Mouse (Mus musculus) liver, postnatal 0 days (tissue): Measurements from ENCODE around the gene Mad1l1. TPM values are rescaled to one million over a fixed set of nuclear protein-coding genes. Genes with fewer than 3 reads are reported as not detected.

Experiments used
- ATAC-seq: fragments of 200-750 bp; cut with Nextera tagmentation; 2 replicates; pipeline ENCODE4 v1.8.0; 2017; ENCODE audit warnings: mild to moderate bottlenecking, moderate library complexity
- DNase-seq: peaks from one replicate; pipeline ENCODE4 v3.0.0-alpha.2; 2016
- H3K27ac ChIP-seq: fragments of 300-500 bp; sonication (generic); 2 replicates; pipeline ENCODE4 v1.5.1; 2014; ENCODE audit warnings: antibody characterized with exemption, moderate library complexity, mild to moderate bottlenecking, low read depth
- H3K27me3 ChIP-seq: fragments of 300-500 bp; sonication (generic); 2 replicates; pipeline ENCODE4 v1.6.1; 2014; ENCODE audit warnings: low read length, control low read depth, mixed read lengths; ENCODE audit not compliant: insufficient read depth
- H3K36me3 ChIP-seq: fragments of 300-500 bp; sonication (generic); replicated peaks from 2 replicates; pipeline ENCODE4 v1.6.1; 2014; ENCODE audit warnings: mild to moderate bottlenecking, control low read depth, low read length, moderate library complexity, mixed read lengths; ENCODE audit not compliant: insufficient read depth
- H3K4me1 ChIP-seq: fragments of 300-500 bp; sonication (generic); 2 replicates; pipeline ENCODE4 v1.6.1; 2014; ENCODE audit warnings: antibody characterized with exemption, mild to moderate bottlenecking, control low read depth; ENCODE audit not compliant: insufficient read depth
- H3K4me2 ChIP-seq: fragments of 300-500 bp; sonication (generic); 2 replicates; pipeline ENCODE4 v1.6.1; 2014; ENCODE audit warnings: low read depth, mild to moderate bottlenecking, low read length, moderate library complexity, mixed read lengths
- H3K4me3 ChIP-seq: fragments of 300-500 bp; sonication (generic); 2 replicates; pipeline ENCODE4 v1.5.1; 2014; ENCODE audit warnings: low read depth, low read length
- H3K9ac ChIP-seq: fragments of 300-500 bp; sonication (generic); replicated peaks from 2 replicates; pipeline ENCODE4 v1.6.1; 2014; ENCODE audit warnings: mild to moderate bottlenecking, moderate library complexity
- H3K9me3 ChIP-seq: fragments of 300-500 bp; sonication (generic); 2 replicates; pipeline ENCODE4 v1.6.1; 2016; ENCODE audit warnings: mild to moderate bottlenecking, control low read depth, low read length, mixed read lengths
- CTCF ChIP-seq: sonication (generic); IDR thresholded peaks from 2 replicates; pipeline ENCODE4 v1.5.1; 2016; ENCODE audit warnings: antibody characterized with exemption, low read depth
- EP300 ChIP-seq: IDR thresholded peaks from 2 replicates; pipeline ENCODE4 v1.6.1; 2016; ENCODE audit warnings: antibody characterized with exemption, low read depth, mild to moderate bottlenecking
- WGBS: fragments of 180-500 bp; shearing (Covaris S2); extraction: QIAGEN DNeasy Blood & Tissue Kit; methylation state at CpG from one replicate; pipeline ENCODE4 v1.1.7; 2014; ENCODE audit not compliant: insufficient replicate concordance; 5-methylcytosine and 5-hydroxymethylcytosine counted together
- polyA plus RNA-seq: library from polyadenylated mRNA; unstranded; fragments of >200 nt; fragmentation: Nextera tagmentation; extraction: Ambion mirVana; gene quantifications from 2 replicates; pipeline ENCODE4 v1.2.1, GENCODE M21; 2015

Gene Mad1l1
- polyA plus RNA-seq, 1 experiment from 2014 or later: 17.0 TPM

DNA sequence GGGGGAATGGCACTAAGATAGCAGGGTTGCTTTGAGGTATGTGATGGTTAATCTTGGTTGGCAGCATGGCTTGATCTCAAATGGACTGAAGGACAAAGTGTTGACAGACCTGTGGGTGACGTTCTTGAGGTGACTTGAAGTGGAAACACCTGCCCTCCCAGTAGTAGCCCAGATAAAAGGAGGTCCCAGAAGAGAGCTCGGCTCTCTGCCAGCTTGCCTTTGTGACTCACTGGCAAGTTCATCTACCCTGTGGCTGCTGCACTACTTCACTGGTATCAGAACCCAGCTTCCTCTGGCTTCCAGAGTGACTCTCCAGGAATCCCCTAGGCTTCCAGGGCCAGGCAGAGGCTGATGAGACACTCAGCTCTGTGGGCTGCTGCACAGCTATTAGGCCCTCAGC lies 170.2 kb downstream of the Mad1l1 start:
- Histone ChIP-seq H3K4me2 (no peak overlapping the region), H3K27ac (no peak overlapping the region), H3K27me3 (no peaks in the 10 kb centered on the region), H3K9ac (no peak overlapping the region), H3K4me1 (peaks cover 6% of the 10 kb centered on the region; the same call in 1 of the 2 replicates), H3K9me3 (no peaks in the 10 kb centered on the region; the same call in 1 of the 2 replicates), H3K4me3 (no peak overlapping the region), H3K36me3 (no peaks in the 10 kb centered on the region)
- WGBS: 56% methylated on average over 2 of the region's 2 CpGs
- TF ChIP-seq CTCF: no peak
- no peak for TF ChIP-seq EP300
- DNase-seq (no peak), ATAC-seq (no peak)

GRCm38 (mm10) chr5:140150694-140151093 lies 170.7 kb downstream of the Mad1l1 start:
- Histone ChIP-seq H3K27me3 (no peaks in the 10 kb centered on the region), H3K9ac (no peak overlapping the region), H3K9me3 (no peaks in the 10 kb centered on the region; the same call in 1 of the 2 replicates), H3K27ac (no peak overlapping the region), H3K36me3 (no peaks in the 10 kb centered on the region), H3K4me3 (no peak overlapping the region), H3K4me1 (peaks cover 6% of the 10 kb centered on the region; the same call in 1 of the 2 replicates), H3K4me2 (no peak overlapping the region)
- WGBS: 59% methylated on average over 2 of the region's 2 CpGs
- TF ChIP-seq CTCF (no peak), EP300 (no peak)
- no peak for ATAC-seq
- no peak for DNase-seq

DNA sequence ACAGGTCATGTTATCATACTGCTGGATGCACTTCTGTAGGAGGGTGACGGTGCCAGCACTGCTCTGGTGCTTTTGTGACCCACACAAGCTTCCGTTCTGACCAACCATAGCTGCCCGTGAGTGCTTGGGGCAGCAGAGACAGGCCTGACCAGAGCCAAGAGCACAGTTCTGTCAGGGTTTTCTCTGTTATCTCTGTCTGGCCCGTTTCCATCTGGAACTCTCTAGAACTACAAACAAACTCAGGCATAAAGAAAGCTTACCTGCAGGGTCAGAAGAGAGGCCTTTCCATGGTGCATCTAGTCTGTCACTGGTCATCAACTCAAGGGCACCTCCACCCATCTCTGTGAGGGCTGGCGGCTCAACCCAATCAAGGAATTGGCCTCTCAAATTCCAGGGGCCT lies 171.2 kb downstream of the Mad1l1 start:
- no peaks in the 10 kb centered on the region; the same call in 1 of the 2 replicates for H3K9me3 ChIP-seq
- ATAC-seq (no peak), DNase-seq (no peak)
- H3K27ac ChIP-seq: no peak overlapping the region
- no peak overlapping the region for H3K4me2 ChIP-seq
- H3K36me3 ChIP-seq: no peaks in the 10 kb centered on the region
- H3K4me3 ChIP-seq: no peak overlapping the region
- peaks cover 6% of the 10 kb centered on the region; the same call in 1 of the 2 replicates for H3K4me1 ChIP-seq
- no peak overlapping the region for H3K9ac ChIP-seq
- TF ChIP-seq CTCF: no peak
- no peak for TF ChIP-seq EP300
- 73% methylated on average over 5 of the region's 5 CpGs for WGBS
- H3K27me3 ChIP-seq: no peaks in the 10 kb centered on the region

GRCm38 (mm10) chr5:140149298-140149697 lies 172.1 kb downstream of the Mad1l1 start:
- no peak for TF ChIP-seq EP300
- TF ChIP-seq CTCF: no peak
- Histone ChIP-seq H3K27ac (no peak overlapping the region), H3K4me3 (no peak overlapping the region), H3K9ac (no peak overlapping the region), H3K27me3 (no peaks in the 10 kb centered on the region), H3K4me2 (no peak overlapping the region), H3K36me3 (no peaks in the 10 kb centered on the region), H3K9me3 (no peaks in the 10 kb centered on the region), H3K4me1 (peaks cover 6% of the 10 kb centered on the region; the same call in 1 of the 2 replicates)
- ATAC-seq (no peak), DNase-seq (no peak)
- 21% methylated on average over 4 of the region's 4 CpGs for WGBS

DNA sequence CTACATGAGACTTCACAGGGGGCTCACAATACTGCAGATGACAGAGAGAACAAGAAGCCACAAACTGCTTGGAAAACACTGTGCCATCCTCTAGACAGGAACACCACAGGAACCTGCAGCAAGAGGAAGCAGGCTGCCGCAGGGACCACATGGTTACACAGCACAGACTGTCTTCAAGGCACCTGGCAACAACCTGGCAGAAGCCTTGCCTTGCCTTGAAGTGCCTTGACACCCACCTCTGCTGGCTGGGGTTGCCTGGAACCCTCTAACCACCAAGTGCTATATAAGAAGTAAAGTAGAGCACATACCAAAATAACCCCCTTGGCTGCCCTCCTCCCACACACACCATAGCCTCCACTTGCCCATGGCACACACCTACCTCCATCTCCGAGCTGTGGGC lies 177.8 kb downstream of the Mad1l1 start:
- 63% methylated on average over 2 of the region's 2 CpGs for WGBS
- Histone ChIP-seq H3K4me2 (no peak overlapping the region), H3K27me3 (no peaks in the 10 kb centered on the region), H3K36me3 (no peaks in the 10 kb centered on the region), H3K4me3 (no peak overlapping the region), H3K9me3 (no peaks in the 10 kb centered on the region), H3K4me1 (0 out of 2 replicates have a peak, but pooled peaks cover 2% of the 10 kb centered on the region), H3K9ac (no peak overlapping the region), H3K27ac (no peak overlapping the region)
- ATAC-seq (no peak), DNase-seq (no peak)
- TF ChIP-seq EP300 (no peak), CTCF (no peak)

GRCm38 (mm10) chr5:140141336-140141735 lies 180.0 kb downstream of the Mad1l1 start:
- ATAC-seq (no peak), DNase-seq (no peak)
- H3K36me3 ChIP-seq: peaks cover 2% of the 10 kb centered on the region; the same call in 1 of the 2 replicates
- no peaks in the 10 kb centered on the region for H3K9me3 ChIP-seq
- no peak overlapping the region for H3K4me2 ChIP-seq
- no peak overlapping the region for H3K27ac ChIP-seq
- no peaks in the 10 kb centered on the region for H3K27me3 ChIP-seq
- WGBS: 81% methylated on average over 4 of the region's 4 CpGs
- 0 out of 2 replicates have a peak, but pooled peaks cover 2% of the 10 kb centered on the region for H3K4me1 ChIP-seq
- H3K9ac ChIP-seq: no peak overlapping the region
- TF ChIP-seq CTCF (no peak), EP300 (no peak)
- H3K4me3 ChIP-seq: no peak overlapping the region
